Mouse (Mus musculus) stomach, embryonic 15.5 days (tissue): Measurements from ENCODE around the gene Abcc1. TPM values are rescaled to one million over a fixed set of nuclear protein-coding genes. Genes with fewer than 3 reads are reported as not detected.

Experiments
- ATAC-seq: fragments of 200-750 bp; cut with Nextera tagmentation; 2 replicates; pipeline ENCODE4 v1.8.0; 2017; ENCODE audit warnings: low read depth, moderate number of reproducible peaks, moderate TSS enrichment; ENCODE audit not compliant: insufficient read depth, low FRiP score
- H3K27ac ChIP-seq: fragments of 300-500 bp; sonication (generic); 2 replicates; pipeline ENCODE4 v1.5.1; 2015; ENCODE audit warnings: mild to moderate bottlenecking, inconsistent platforms
- H3K27me3 ChIP-seq: fragments of 300-500 bp; sonication (generic); replicated peaks from 2 replicates; pipeline ENCODE4 v1.6.1; 2015; ENCODE audit warnings: inconsistent platforms
- H3K36me3 ChIP-seq: fragments of 300-500 bp; sonication (generic); 2 replicates; pipeline ENCODE4 v1.6.1; 2015; ENCODE audit warnings: inconsistent platforms
- H3K4me1 ChIP-seq: fragments of 300-500 bp; sonication (generic); 2 replicates; pipeline ENCODE4 v1.6.1; 2015; ENCODE audit warnings: inconsistent platforms
- H3K4me2 ChIP-seq: fragments of 300-500 bp; sonication (generic); 2 replicates; pipeline ENCODE4 v1.6.1; 2015; ENCODE audit warnings: mild to moderate bottlenecking, inconsistent platforms
- H3K4me3 ChIP-seq: fragments of 300-500 bp; sonication (generic); replicated peaks from 2 replicates; pipeline ENCODE4 v1.5.1; 2015; ENCODE audit warnings: inconsistent platforms
- H3K9ac ChIP-seq: fragments of 300-500 bp; sonication (generic); 2 replicates; pipeline ENCODE4 v1.6.1; 2015; ENCODE audit warnings: inconsistent platforms
- H3K9me3 ChIP-seq: fragments of 300-500 bp; sonication (generic); 2 replicates; pipeline ENCODE4 v1.6.1; 2016; ENCODE audit warnings: inconsistent platforms
- WGBS: fragments of 180-500 bp; shearing (Covaris S2); methylation state at CpG from one replicate; pipeline ENCODE4 v1.1.7; 2015; 5-methylcytosine and 5-hydroxymethylcytosine counted together
- polyA plus RNA-seq: library from polyadenylated mRNA; unstranded; fragments of >200 nt; fragmentation: Nextera tagmentation; extraction: Ambion mirVana; gene quantifications from 2 replicates; pipeline ENCODE4 v1.2.1, GENCODE M21; 2015

Gene Abcc1
- polyA plus RNA-seq, 1 experiment from 2014 or later, result 11.2 TPM

DNA sequence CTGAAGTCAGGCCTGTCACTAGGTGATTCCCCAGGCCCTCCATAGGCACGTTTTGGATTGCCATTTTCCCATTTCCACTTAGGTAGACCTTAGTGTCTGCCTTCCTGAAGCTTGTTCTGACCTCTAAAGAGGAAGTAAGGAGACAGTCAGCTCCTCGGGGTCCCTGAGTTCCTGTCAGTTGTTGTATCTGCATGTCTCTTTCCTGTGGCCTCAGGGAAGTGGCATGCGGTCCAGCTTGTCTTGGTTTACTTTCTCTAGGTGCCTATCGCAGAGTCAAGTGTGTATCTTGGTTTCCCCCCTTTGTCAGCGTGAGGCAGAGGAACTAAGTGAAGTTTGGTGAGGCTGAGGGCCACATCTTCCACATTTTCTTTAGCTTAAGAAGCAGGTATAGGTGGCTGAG lies 17.3 kb downstream of the Abcc1 start:
- no peak for ATAC-seq
- H3K9ac ChIP-seq, result no peak overlapping the region
- H3K36me3 ChIP-seq, result no peaks in the 10 kb centered on the region
- no peak overlapping the region for H3K4me3 ChIP-seq
- H3K9me3 ChIP-seq, result no peaks in the 10 kb centered on the region
- no peak overlapping the region for H3K4me2 ChIP-seq
- no peak overlapping the region for H3K27ac ChIP-seq
- no peaks in the 10 kb centered on the region for H3K27me3 ChIP-seq
- 69% methylated on average over 5 of the region's 5 CpGs for WGBS
- no peaks in the 10 kb centered on the region for H3K4me1 ChIP-seq

- Histone ChIP-seq H3K9me3 (no peaks in the 10 kb centered on the region), H3K27ac (no peak overlapping the region), H3K4me3 (no peak overlapping the region), H3K4me1 (no peaks in the 10 kb centered on the region), H3K9ac (no peak overlapping the region), H3K4me2 (no peak overlapping the region), H3K36me3 (no peaks in the 10 kb centered on the region), H3K27me3 (no peaks in the 10 kb centered on the region)
- 86% methylated on average over 7 of the region's 7 CpGs for WGBS
- no peak for ATAC-seq
These were observed 18.5 kb downstream of the Abcc1 start for GRCm38 (mm10) chr16:14379888-14380287.

DNA sequence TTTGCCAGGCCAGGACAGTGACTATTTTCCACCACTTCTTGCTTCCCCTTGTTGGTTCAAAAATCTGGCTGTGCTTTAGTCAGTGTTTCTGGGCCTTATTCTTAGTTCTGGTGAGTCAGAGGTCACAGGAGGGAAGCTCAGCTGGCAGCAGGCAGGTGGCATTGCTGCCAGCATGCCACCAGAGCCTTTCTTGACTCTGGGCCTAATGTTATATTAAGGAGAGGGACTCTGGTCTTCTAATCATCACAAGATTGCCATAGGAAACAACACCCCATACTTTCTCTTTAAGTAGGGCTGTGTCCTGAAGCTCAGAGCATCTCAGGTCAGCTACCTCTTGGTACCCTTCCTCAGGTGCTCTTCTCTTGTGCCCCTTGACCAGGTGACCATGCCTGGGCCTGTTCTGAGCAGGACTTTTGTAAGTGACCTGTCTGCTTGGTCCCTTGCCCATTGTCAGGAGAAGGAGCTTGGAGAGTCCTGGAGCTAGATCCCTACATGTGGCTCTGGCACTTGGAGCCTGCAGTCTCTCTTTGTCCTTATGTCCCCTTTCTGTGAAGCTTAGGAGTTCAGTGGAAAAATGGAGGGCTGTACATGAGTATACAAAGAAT lies 19.8 kb downstream of the Abcc1 start:
- H3K27me3 ChIP-seq, result no peaks in the 10 kb centered on the region
- no peaks in the 10 kb centered on the region for H3K4me1 ChIP-seq
- no peaks in the 10 kb centered on the region for H3K36me3 ChIP-seq
- no peak overlapping the region for H3K4me3 ChIP-seq
- ATAC-seq, result no peak
- H3K9me3 ChIP-seq, result no peaks in the 10 kb centered on the region
- no peak overlapping the region for H3K4me2 ChIP-seq
- H3K27ac ChIP-seq, result no peak overlapping the region
- no peak overlapping the region for H3K9ac ChIP-seq

DNA sequence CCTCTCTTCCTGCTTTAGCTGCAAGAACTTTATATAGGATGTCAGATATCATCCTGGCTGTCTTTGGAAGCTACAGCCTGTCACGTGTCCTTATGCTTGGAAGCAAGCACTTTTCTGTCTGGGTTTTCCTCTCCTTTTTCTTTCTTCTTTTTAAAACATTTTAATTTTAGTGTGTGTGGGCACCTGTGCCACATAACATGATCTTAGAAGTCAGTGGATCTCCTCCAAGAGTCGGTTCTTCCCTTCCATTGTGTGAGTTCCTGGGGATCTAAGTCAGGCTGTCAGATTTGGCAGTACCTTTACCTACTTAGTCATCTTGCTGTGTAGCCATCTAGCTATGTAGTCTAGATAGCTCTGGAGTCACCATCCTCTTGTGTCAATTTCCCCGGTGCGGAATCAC lies 37.9 kb downstream of the Abcc1 start:
- Histone ChIP-seq H3K9ac (no peak overlapping the region), H3K4me2 (no peak overlapping the region), H3K4me1 (no peaks in the 10 kb centered on the region), H3K36me3 (no peaks in the 10 kb centered on the region), H3K9me3 (no peaks in the 10 kb centered on the region), H3K27me3 (no peaks in the 10 kb centered on the region), H3K4me3 (no peak overlapping the region), H3K27ac (no peak overlapping the region)
- no peak for ATAC-seq
- WGBS, result 90% methylated on average over 4 of the region's 4 CpGs

- WGBS, result 95% methylated on average over 2 of the region's 2 CpGs
- H3K27me3 ChIP-seq, result no peaks in the 10 kb centered on the region
- ATAC-seq, result no peak
- no peak overlapping the region for H3K4me2 ChIP-seq
- 0 out of 2 replicates have a peak, but pooled peaks cover 9% of the 10 kb centered on the region for H3K36me3 ChIP-seq
- no peak overlapping the region for H3K27ac ChIP-seq
- H3K4me3 ChIP-seq, result no peak overlapping the region
- no peaks in the 10 kb centered on the region for H3K9me3 ChIP-seq
- H3K9ac ChIP-seq, result no peak overlapping the region
- no peaks in the 10 kb centered on the region for H3K4me1 ChIP-seq
These were observed 42.1 kb downstream of the Abcc1 start for GRCm38 (mm10) chr16:14403507-14403906.

DNA sequence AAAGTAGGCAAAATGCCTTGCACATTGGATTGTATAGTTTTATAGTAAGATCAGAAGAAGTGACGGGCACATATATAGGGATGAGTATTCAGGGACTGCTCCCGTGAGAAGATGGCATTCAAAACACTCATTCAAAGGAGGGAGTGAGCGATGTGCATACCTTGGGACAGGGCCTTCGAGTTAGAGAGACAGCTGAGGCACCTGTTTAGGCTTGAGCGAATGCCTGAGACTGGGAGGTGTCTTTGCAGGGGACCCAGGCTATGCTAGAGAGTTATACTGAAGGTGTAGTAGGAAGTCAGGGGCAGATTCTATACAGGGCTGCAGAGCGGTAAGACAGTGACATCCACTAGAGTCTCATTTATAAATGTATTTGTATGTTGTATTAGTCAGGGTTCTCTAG lies 44.3 kb downstream of the Abcc1 start:
- ATAC-seq, result no peak
- Histone ChIP-seq H3K9ac (no peak overlapping the region), H3K4me3 (no peak overlapping the region), H3K9me3 (no peaks in the 10 kb centered on the region), H3K36me3 (0 out of 2 replicates have a peak, but pooled peaks cover 9% of the 10 kb centered on the region), H3K27ac (no peak overlapping the region), H3K27me3 (no peaks in the 10 kb centered on the region), H3K4me1 (no peaks in the 10 kb centered on the region), H3K4me2 (no peak overlapping the region)
- WGBS, result 93% methylated on average over 6 of the region's 6 CpGs

- 82% methylated on average over 2 of the region's 2 CpGs for WGBS
- ATAC-seq, result no peak
- Histone ChIP-seq H3K36me3 (0 out of 2 replicates have a peak, but pooled peaks cover 9% of the 10 kb centered on the region), H3K4me3 (no peak overlapping the region), H3K4me2 (no peak overlapping the region), H3K27me3 (no peaks in the 10 kb centered on the region), H3K9me3 (no peaks in the 10 kb centered on the region), H3K4me1 (no peaks in the 10 kb centered on the region), H3K9ac (no peak overlapping the region), H3K27ac (no peak overlapping the region)
These were observed 47.8 kb downstream of the Abcc1 start for GRCm38 (mm10) chr16:14409124-14409523.

DNA sequence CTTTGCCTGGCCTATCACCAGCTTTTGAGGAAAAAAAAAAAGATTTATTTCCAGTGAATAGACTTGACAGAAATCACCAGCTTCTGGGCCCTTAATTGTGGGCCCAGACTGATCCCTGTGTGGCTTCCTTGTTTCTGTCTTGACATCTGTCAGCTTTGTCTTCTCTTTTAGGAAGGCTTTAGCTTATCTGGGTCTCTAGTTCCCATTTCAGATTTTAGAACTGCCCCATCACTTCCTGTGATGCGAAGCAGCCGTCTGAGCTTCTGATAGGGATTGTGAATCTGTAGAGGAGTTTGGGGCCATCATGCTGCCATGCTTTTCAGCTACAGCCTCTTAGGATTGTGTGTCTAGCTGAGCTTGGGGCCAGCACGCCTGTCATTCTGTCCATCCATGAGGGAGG lies 48.4 kb downstream of the Abcc1 start:
- WGBS, result 86% methylated on average over 3 of the region's 3 CpGs
- Histone ChIP-seq H3K27ac (no peak overlapping the region), H3K36me3 (0 out of 2 replicates have a peak, but pooled peaks cover 9% of the 10 kb centered on the region)

GRCm38 (mm10) chr16:14410611-14411010 lies 49.3 kb downstream of the Abcc1 start:
- H3K9me3 ChIP-seq, result no peaks in the 10 kb centered on the region
- no peak overlapping the region for H3K27ac ChIP-seq
- H3K4me3 ChIP-seq, result no peak overlapping the region
- no peaks in the 10 kb centered on the region for H3K4me1 ChIP-seq
- H3K4me2 ChIP-seq, result no peak overlapping the region
- H3K9ac ChIP-seq, result no peak overlapping the region
- no peaks in the 10 kb centered on the region for H3K27me3 ChIP-seq
- ATAC-seq, result no peak
- H3K36me3 ChIP-seq, result 0 out of 2 replicates have a peak, but pooled peaks cover 9% of the 10 kb centered on the region
- WGBS, result 88% methylated on average over 7 of the region's 7 CpGs

More for the DNA sequence above, 48.4 kb downstream of the Abcc1 start:
- no peak overlapping the region for H3K9ac ChIP-seq
- no peaks in the 10 kb centered on the region for H3K27me3 ChIP-seq
- H3K4me1 ChIP-seq, result no peaks in the 10 kb centered on the region
- ATAC-seq, result no peak
- H3K9me3 ChIP-seq, result no peaks in the 10 kb centered on the region
- no peak overlapping the region for H3K4me3 ChIP-seq
- H3K4me2 ChIP-seq, result no peak overlapping the region

DNA sequence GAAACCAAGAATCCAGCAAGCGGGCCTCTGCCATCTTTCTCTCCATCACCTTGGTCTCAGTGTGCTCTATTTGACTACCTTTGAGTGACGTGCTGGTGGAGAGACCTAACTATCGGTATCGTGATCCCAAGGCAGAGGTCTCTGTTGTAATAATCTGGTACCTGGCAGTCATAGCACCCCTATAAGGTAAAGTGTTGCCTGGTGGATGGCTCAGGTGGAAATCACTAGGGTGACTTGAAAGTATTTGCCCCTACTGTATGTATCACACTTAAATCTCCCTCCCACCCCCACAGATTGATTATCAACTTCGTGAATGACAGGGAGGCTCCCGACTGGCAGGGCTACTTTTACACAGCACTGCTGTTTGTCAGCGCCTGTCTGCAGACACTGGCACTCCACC lies 49.8 kb downstream of the Abcc1 start:
- no peaks in the 10 kb centered on the region for H3K4me1 ChIP-seq
- no peak overlapping the region for H3K4me2 ChIP-seq
- 93% methylated on average over 7 of the region's 7 CpGs for WGBS
- H3K36me3 ChIP-seq, result 0 out of 2 replicates have a peak, but pooled peaks cover 9% of the 10 kb centered on the region
- H3K9ac ChIP-seq, result no peak overlapping the region
- H3K9me3 ChIP-seq, result no peaks in the 10 kb centered on the region
- no peak for ATAC-seq
- no peak overlapping the region for H3K27ac ChIP-seq
- H3K4me3 ChIP-seq, result no peak overlapping the region
- H3K27me3 ChIP-seq, result no peaks in the 10 kb centered on the region

DNA sequence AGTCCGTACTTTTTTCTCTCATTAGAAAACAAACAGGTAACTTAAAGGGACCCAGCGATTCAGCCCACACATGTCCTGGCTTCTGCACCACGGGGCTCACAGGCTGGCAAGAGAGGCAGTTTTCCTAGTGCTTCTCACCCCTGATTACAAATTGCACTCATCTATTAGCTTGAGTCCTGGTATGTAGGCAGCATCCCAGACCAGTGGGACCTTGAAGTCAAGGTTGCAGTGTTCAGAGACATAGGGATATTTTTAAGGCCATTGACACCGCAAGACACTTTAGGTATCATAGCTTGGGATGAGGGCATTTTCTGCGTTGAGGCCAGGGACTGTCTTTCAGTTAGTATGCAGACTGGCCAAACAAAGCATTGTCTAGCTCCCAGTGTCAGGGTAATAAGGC lies 51.2 kb downstream of the Abcc1 start:
- H3K4me2 ChIP-seq, result no peak overlapping the region
- H3K9me3 ChIP-seq, result no peaks in the 10 kb centered on the region
- H3K36me3 ChIP-seq, result 0 out of 2 replicates have a peak, but pooled peaks cover under 1% of the 10 kb centered on the region
- H3K27me3 ChIP-seq, result no peaks in the 10 kb centered on the region
- 90% methylated on average over 5 of the region's 5 CpGs for WGBS
- no peak for ATAC-seq
- H3K4me3 ChIP-seq, result no peak overlapping the region
- H3K9ac ChIP-seq, result no peak overlapping the region
- no peaks in the 10 kb centered on the region for H3K4me1 ChIP-seq
- no peak overlapping the region for H3K27ac ChIP-seq

DNA sequence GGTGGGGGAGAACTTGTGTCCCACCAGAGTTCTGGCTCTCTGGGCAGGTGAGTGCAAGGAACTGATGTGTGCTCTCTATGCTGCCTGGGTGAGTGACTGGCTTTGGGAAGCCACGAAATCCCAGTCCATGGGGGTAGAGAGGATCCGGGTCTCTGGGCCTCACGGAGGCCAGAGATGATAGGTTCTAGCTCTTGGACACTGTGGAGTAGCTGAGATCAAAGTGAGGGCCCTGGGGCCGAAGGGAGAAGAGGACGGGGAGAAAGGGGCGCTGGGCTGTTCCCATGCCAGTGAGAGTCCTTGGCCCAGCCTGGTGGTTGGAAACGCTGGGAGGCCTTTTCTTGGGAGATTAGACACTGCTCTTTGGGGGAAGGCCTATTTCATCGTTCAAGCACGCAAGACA lies 53.8 kb downstream of the Abcc1 start:
- 0 out of 2 replicates have a peak, but pooled peaks cover 3% of the 10 kb centered on the region for H3K36me3 ChIP-seq

More for the DNA sequence above, 53.8 kb downstream of the Abcc1 start:
- H3K27ac ChIP-seq, result no peak overlapping the region
- no peak overlapping the region for H3K9ac ChIP-seq
- no peak overlapping the region for H3K4me3 ChIP-seq
- no peaks in the 10 kb centered on the region for H3K27me3 ChIP-seq
- ATAC-seq, result no peak
- WGBS, result 96% methylated on average over 9 of the region's 9 CpGs
- no peaks in the 10 kb centered on the region for H3K4me1 ChIP-seq
- H3K4me2 ChIP-seq, result no peak overlapping the region
- H3K9me3 ChIP-seq, result no peaks in the 10 kb centered on the region
